Mouse (Mus musculus): ENCODE measurements around the gene Alg11. TPM values are rescaled to one million over a fixed set of nuclear protein-coding genes. Genes with fewer than 3 reads are reported as not detected.

Alg11 gene
- polyA plus RNA-seq, 1 experiment from 2014 or later, result 39.6 TPM

Other genes with a start within 250 kb of the Alg11 start
- gene Defb50, start 237.2 kb upstream of the Alg11 start, polyA plus RNA-seq (2014; fragmentation: Nextera tagmentation; extraction: Ambion mirVana), result not detected in 2 replicates
- not detected in 2 replicates for gene Defb2, start 220.8 kb upstream of the Alg11 start, polyA plus RNA-seq (2014; fragmentation: Nextera tagmentation; extraction: Ambion mirVana)
- gene Defb10, start 201.8 kb upstream of the Alg11 start, polyA plus RNA-seq (2014; fragmentation: Nextera tagmentation; extraction: Ambion mirVana), result not detected in 2 replicates
- gene Defb9, start 175.3 kb upstream of the Alg11 start, polyA plus RNA-seq (2014; fragmentation: Nextera tagmentation; extraction: Ambion mirVana), result not detected in 2 replicates
- gene Defb11, start 154.3 kb upstream of the Alg11 start, polyA plus RNA-seq (2014; fragmentation: Nextera tagmentation; extraction: Ambion mirVana), result not detected in 2 replicates
- gene Defb15, start 128.0 kb upstream of the Alg11 start, polyA plus RNA-seq (2014; fragmentation: Nextera tagmentation; extraction: Ambion mirVana), result not detected in 2 replicates
- not detected in 2 replicates for gene Defb35, start 122.4 kb upstream of the Alg11 start, polyA plus RNA-seq (2014; fragmentation: Nextera tagmentation; extraction: Ambion mirVana)
- gene Defb13, start 114.0 kb upstream of the Alg11 start, polyA plus RNA-seq (2014; fragmentation: Nextera tagmentation; extraction: Ambion mirVana), result not detected in 2 replicates
- not detected in 2 replicates for gene Fam90a1a, start 102.0 kb upstream of the Alg11 start, polyA plus RNA-seq (2014; fragmentation: Nextera tagmentation; extraction: Ambion mirVana)
- not detected in 2 replicates for gene Ccdc70, start 90.9 kb upstream of the Alg11 start, polyA plus RNA-seq (2014; fragmentation: Nextera tagmentation; extraction: Ambion mirVana)
- gene Atp7b, start 416 bp upstream of the Alg11 start, polyA plus RNA-seq (2014; fragmentation: Nextera tagmentation; extraction: Ambion mirVana), result 1.4 TPM in 2 replicates
- 0.50 and 0.80 TPM in 2 replicates for gene Nek5, start 64.3 kb downstream of the Alg11 start, polyA plus RNA-seq (2014; fragmentation: Nextera tagmentation; extraction: Ambion mirVana)
- gene Nek3, start 105.7 kb downstream of the Alg11 start, polyA plus RNA-seq (2014; fragmentation: Nextera tagmentation; extraction: Ambion mirVana), result 9.8 and 11.6 TPM in 2 replicates
- 8.0 and 12.6 TPM in 2 replicates for gene Ckap2, start 125.1 kb downstream of the Alg11 start, polyA plus RNA-seq (2014; fragmentation: Nextera tagmentation; extraction: Ambion mirVana)
- 47.8 and 53.9 TPM in 2 replicates for gene Vps36, start 132.1 kb downstream of the Alg11 start, polyA plus RNA-seq (2014; fragmentation: Nextera tagmentation; extraction: Ambion mirVana)
- 4.4 and 9.2 TPM in 2 replicates for gene Thsd1, start 166.6 kb downstream of the Alg11 start, polyA plus RNA-seq (2014; fragmentation: Nextera tagmentation; extraction: Ambion mirVana)
- gene Tpte, start 222.7 kb downstream of the Alg11 start, polyA plus RNA-seq (2014; fragmentation: Nextera tagmentation; extraction: Ambion mirVana), result not detected in 2 replicates

Measured in neural tube, embryonic 14.5 days (tissue).